Mouse (Mus musculus): ENCODE results near the gene Clic5. TPM values are rescaled to one million over a fixed set of nuclear protein-coding genes. Genes with fewer than 3 reads are reported as not detected.

Clic5 gene
- polyA plus RNA-seq, 1 experiment from 2014 or later: 5.5 TPM

DNA sequence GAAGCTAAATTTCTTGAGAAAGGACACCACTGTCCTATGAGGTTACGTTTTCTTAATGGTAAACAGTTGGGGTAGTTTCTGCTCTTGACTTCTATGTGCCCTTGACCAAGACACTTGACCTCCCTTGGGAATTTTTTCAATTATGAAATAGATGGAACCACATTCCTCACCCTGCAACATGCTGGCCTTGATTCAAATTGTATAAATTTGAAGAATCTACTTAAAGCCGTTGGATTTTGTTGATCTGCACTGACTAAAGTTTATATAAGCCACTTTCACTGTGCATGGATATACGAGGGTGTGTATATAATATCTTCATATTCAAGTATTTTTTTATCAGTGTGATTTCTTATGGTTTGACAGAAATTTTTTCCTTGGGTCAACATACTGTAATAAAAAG is 17.2 kb downstream of the Clic5 start:
- Histone ChIP-seq H3K9me3 (ENCODE audit: control insufficient read depth, low read length) (no peaks in the 10 kb centered on the region), H3K27ac (ENCODE audit: low read depth, low read length) (no peak overlapping the region), H3K4me2 (replicated peaks; ENCODE audit: low read depth, low read length) (no peak overlapping the region), H3K9ac (ENCODE audit: low read depth, low read length) (no peak overlapping the region), H3K4me1 (ENCODE audit: control insufficient read depth, insufficient read depth, low read length) (no peaks in the 10 kb centered on the region), H3K27me3 (ENCODE audit: control insufficient read depth, insufficient read depth, low read length) (no peaks in the 10 kb centered on the region), H3K36me3 (ENCODE audit: control insufficient read depth, insufficient read depth, low read length) (no peaks in the 10 kb centered on the region), H3K4me3 (ENCODE audit: low read length) (no peak overlapping the region)
- WGBS: 69% methylated on average over 3 of the region's 3 CpGs
- no peak for ATAC-seq (ENCODE audit: low FRiP score, low TSS enrichment)

DNA sequence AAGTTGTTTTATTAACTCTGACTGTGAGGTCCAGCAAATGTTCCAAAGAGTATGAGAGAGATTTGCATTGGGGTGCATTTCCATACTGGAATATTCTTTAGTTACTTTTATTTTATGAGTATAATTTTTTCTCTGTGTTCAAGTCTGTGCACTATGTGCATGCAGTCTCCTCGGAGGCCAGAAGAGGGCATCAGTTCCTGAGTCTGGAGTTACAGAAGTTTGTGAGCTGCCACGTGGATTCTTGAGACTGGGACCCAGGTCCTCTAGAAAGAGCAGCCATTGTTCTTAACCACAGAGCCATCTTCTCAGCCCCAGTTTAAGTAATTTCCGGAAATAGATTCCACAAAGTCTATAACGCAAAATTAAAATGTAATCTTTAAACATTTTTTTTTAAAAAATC is 20.5 kb downstream of the Clic5 start:
- H3K9ac ChIP-seq (ENCODE audit: low read depth, low read length): no peak overlapping the region
- H3K4me1 ChIP-seq (ENCODE audit: control insufficient read depth, insufficient read depth, low read length): no peaks in the 10 kb centered on the region
- no peak overlapping the region for H3K4me3 ChIP-seq (ENCODE audit: low read length)
- no peak overlapping the region for H3K27ac ChIP-seq (ENCODE audit: low read depth, low read length)
- H3K36me3 ChIP-seq (ENCODE audit: control insufficient read depth, insufficient read depth, low read length): no peaks in the 10 kb centered on the region
- H3K4me2 ChIP-seq (replicated peaks; ENCODE audit: low read depth, low read length): no peak overlapping the region
- no peaks in the 10 kb centered on the region for H3K9me3 ChIP-seq (ENCODE audit: control insufficient read depth, low read length)
- ATAC-seq (ENCODE audit: low FRiP score, low TSS enrichment): no peak
- H3K27me3 ChIP-seq (ENCODE audit: control insufficient read depth, insufficient read depth, low read length): no peaks in the 10 kb centered on the region
- 79% methylated on average over 4 of the region's 4 CpGs for WGBS

DNA sequence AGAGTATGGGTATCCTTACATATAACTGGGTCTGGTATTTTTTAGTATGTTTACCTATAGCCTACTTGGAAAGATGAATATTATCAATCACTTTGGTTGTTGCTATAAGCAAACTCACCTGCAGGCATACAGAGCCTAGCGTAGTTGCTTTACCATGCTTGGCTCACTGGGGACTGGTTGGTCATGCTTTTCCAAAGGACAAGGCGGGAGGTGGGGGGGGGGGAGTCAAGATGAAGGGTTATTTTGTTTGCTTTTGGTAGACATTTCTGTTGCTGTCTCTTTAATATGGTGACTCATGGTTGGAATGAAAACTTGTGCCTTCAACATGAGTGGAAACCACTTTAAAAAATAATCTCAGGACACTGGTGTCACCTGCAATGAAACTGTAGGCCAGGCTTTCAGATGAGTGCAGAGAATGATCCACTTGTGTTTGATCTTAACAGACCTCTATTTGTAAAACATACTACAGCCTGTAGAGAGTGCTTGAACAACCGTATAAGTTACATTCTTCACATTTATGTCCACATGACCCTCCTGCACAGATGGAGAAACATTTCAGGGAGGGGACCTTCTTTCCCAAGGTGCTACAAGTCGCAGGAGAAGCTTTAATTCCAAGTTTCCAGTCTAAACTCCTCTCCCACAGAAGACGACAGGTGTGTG is 24.7 kb downstream of the Clic5 start:
- no peak overlapping the region for H3K9ac ChIP-seq (ENCODE audit: low read depth, low read length)
- ATAC-seq (ENCODE audit: low FRiP score, low TSS enrichment): no peak

DNA sequence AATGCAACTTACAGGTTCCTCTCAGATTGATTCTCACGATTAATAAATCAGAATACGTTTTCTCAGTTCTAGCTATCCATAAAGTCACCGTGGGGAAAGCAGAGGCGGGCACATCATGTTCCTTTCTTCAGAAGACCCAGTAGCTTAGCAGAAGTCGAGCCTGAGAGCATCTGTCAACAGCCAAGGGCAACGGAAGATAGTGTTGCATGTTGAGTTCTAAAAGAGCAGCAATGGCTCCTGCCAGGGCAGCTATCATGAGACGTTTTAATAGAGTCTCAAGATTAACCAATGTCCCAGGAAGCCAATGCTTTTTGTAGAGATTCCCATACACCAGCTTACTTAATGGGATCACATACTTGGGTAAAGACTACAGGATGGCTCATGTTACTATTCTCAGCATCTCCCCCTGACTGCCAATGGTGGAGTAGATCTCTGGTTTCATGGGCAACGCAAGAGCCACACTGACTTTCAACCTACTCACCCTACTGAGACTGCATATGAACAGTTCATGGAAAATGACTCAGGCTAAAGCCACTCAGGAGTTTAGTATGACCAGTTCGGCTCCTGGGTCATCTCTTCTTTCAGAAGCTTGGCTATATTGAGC is 26.9 kb downstream of the Clic5 start:
- H3K27me3 ChIP-seq (ENCODE audit: control insufficient read depth, insufficient read depth, low read length): no peaks in the 10 kb centered on the region
- no peak overlapping the region for H3K9ac ChIP-seq (ENCODE audit: low read depth, low read length)
- H3K4me2 ChIP-seq (replicated peaks; ENCODE audit: low read depth, low read length): no peak overlapping the region
- H3K4me3 ChIP-seq (ENCODE audit: low read length): no peak overlapping the region
- H3K4me1 ChIP-seq (ENCODE audit: control insufficient read depth, insufficient read depth, low read length): no peaks in the 10 kb centered on the region
- no peaks in the 10 kb centered on the region for H3K9me3 ChIP-seq (ENCODE audit: control insufficient read depth, low read length)
- H3K36me3 ChIP-seq (ENCODE audit: control insufficient read depth, insufficient read depth, low read length): no peaks in the 10 kb centered on the region
- WGBS: 88% methylated on average over 9 of the region's 9 CpGs
- ATAC-seq (ENCODE audit: low FRiP score, low TSS enrichment): no peak
- H3K27ac ChIP-seq (ENCODE audit: low read depth, low read length): no peak overlapping the region

More for the DNA sequence above, 24.7 kb downstream of the Clic5 start:
- H3K4me2 ChIP-seq (replicated peaks; ENCODE audit: low read depth, low read length): no peak overlapping the region
- H3K27me3 ChIP-seq (ENCODE audit: control insufficient read depth, insufficient read depth, low read length): no peaks in the 10 kb centered on the region
- no peak overlapping the region for H3K4me3 ChIP-seq (ENCODE audit: low read length)
- no peaks in the 10 kb centered on the region for H3K36me3 ChIP-seq (ENCODE audit: control insufficient read depth, insufficient read depth, low read length)
- no peak overlapping the region for H3K27ac ChIP-seq (ENCODE audit: low read depth, low read length)
- 83% methylated on average over 5 of the region's 5 CpGs for WGBS
- no peaks in the 10 kb centered on the region for H3K4me1 ChIP-seq (ENCODE audit: control insufficient read depth, insufficient read depth, low read length)
- no peaks in the 10 kb centered on the region for H3K9me3 ChIP-seq (ENCODE audit: control insufficient read depth, low read length)

DNA sequence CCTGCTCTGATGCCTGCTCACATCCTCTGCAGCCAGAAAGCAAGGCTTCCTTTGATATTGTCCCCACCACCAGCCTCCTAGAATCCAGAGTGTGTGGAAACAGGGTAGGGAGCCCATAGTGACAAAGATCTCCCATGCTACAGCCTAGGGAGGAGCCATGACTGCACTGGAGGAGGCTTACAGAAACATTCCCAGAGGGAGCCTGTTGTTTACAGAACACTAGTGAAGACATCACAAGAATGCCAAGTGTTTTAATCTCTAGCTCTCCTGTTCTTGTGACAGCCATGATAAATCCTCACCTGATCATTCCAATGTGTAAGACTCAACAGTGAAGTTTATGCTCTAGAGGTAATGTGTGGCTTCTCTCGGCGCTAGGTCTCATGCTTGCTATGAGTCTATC is 28.8 kb downstream of the Clic5 start:
- no peaks in the 10 kb centered on the region for H3K9me3 ChIP-seq (ENCODE audit: control insufficient read depth, low read length)
- no peak for ATAC-seq (ENCODE audit: low FRiP score, low TSS enrichment)
- WGBS: 86% methylated on average over 2 of the region's 2 CpGs
- no peak overlapping the region for H3K4me3 ChIP-seq (ENCODE audit: low read length)
- H3K4me2 ChIP-seq (replicated peaks; ENCODE audit: low read depth, low read length): no peak overlapping the region
- no peak overlapping the region for H3K9ac ChIP-seq (ENCODE audit: low read depth, low read length)
- no peaks in the 10 kb centered on the region for H3K36me3 ChIP-seq (ENCODE audit: control insufficient read depth, insufficient read depth, low read length)
- H3K4me1 ChIP-seq (ENCODE audit: control insufficient read depth, insufficient read depth, low read length): no peaks in the 10 kb centered on the region
- no peak overlapping the region for H3K27ac ChIP-seq (ENCODE audit: low read depth, low read length)
- H3K27me3 ChIP-seq (ENCODE audit: control insufficient read depth, insufficient read depth, low read length): no peaks in the 10 kb centered on the region

DNA sequence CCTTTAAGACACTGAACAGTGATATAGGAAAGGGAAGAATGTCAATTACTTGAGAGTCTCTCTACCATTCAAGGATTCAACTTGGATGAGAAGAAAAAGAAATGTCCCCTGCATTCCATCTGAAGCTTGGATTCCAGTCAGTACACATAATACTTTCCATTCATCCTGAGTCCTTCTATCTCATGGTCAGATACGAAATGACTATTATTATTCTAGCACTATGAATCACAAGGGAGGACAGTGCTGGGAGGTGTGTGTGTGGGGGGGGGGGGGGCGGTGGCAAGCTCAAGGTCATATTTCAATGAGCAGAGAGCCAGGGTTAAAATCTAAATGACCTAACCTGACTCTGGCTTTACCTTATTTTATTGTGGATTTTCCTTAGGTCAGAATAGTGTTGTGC is 31.6 kb downstream of the Clic5 start:
- 48% methylated on average over 2 of the region's 2 CpGs for WGBS
- ATAC-seq (ENCODE audit: low FRiP score, low TSS enrichment): no peak
- H3K4me2 ChIP-seq (replicated peaks; ENCODE audit: low read depth, low read length): no peak overlapping the region

DNA sequence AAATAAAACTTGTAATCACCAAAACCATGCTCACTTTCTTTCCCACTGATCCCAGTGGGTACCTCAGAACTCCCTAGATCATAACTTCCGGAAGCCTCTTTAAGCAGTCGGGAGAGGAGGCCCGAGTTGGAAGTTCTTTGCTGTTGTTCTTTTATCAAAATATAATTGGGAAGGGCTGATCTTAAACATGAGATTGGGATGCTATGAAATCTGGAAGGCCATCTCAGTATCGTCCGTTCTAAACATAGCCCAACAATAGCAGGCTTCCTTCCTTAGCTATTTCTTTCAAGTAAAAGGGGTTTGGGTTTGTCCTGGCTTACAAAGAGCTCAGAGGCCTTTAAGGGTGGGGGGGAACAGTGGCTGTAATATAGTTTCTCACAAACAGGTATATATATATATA is 40.0 kb downstream of the Clic5 start:
- Histone ChIP-seq H3K4me3 (ENCODE audit: low read length) (no peak overlapping the region), H3K27me3 (ENCODE audit: control insufficient read depth, insufficient read depth, low read length) (no peaks in the 10 kb centered on the region), H3K4me1 (ENCODE audit: control insufficient read depth, insufficient read depth, low read length) (no peaks in the 10 kb centered on the region), H3K4me2 (replicated peaks; ENCODE audit: low read depth, low read length) (no peak overlapping the region), H3K9me3 (ENCODE audit: control insufficient read depth, low read length) (no peaks in the 10 kb centered on the region), H3K9ac (ENCODE audit: low read depth, low read length) (no peak overlapping the region), H3K27ac (ENCODE audit: low read depth, low read length) (no peak overlapping the region), H3K36me3 (ENCODE audit: control insufficient read depth, insufficient read depth, low read length) (no peaks in the 10 kb centered on the region)
- ATAC-seq (ENCODE audit: low FRiP score, low TSS enrichment): no peak
- 85% methylated on average over 5 of the region's 5 CpGs for WGBS

More for the DNA sequence above, 31.6 kb downstream of the Clic5 start:
- H3K9me3 ChIP-seq (ENCODE audit: control insufficient read depth, low read length): no peaks in the 10 kb centered on the region
- H3K4me1 ChIP-seq (ENCODE audit: control insufficient read depth, insufficient read depth, low read length): no peaks in the 10 kb centered on the region
- H3K36me3 ChIP-seq (ENCODE audit: control insufficient read depth, insufficient read depth, low read length): no peaks in the 10 kb centered on the region
- H3K27me3 ChIP-seq (ENCODE audit: control insufficient read depth, insufficient read depth, low read length): no peaks in the 10 kb centered on the region
- no peak overlapping the region for H3K27ac ChIP-seq (ENCODE audit: low read depth, low read length)
- H3K9ac ChIP-seq (ENCODE audit: low read depth, low read length): no peak overlapping the region
- H3K4me3 ChIP-seq (ENCODE audit: low read length): no peak overlapping the region

DNA sequence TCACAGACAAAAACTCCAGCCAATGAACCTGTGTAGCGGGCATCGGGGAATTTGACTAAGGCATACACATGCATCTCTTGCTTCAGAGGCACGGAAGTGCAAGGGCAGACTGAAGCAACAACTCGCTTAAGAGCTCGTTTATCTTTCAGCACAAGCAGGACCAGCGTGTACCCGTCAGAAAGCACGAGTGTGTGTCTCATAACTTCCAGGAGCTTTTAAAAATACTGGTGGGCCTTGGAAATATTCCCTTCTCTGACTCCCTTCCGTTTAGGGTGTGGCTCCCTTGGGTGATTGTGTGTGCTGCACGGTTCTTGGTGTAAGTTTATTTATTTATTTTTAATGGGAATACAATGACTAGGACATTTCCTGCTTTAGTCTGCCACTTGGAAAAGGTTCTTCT is 41.7 kb downstream of the Clic5 start:
- Histone ChIP-seq H3K9me3 (ENCODE audit: control insufficient read depth, low read length) (no peaks in the 10 kb centered on the region), H3K9ac (ENCODE audit: low read depth, low read length) (no peak overlapping the region), H3K4me2 (replicated peaks; ENCODE audit: low read depth, low read length) (no peak overlapping the region), H3K27ac (ENCODE audit: low read depth, low read length) (no peak overlapping the region), H3K4me3 (ENCODE audit: low read length) (no peak overlapping the region), H3K36me3 (ENCODE audit: control insufficient read depth, insufficient read depth, low read length) (no peaks in the 10 kb centered on the region), H3K4me1 (ENCODE audit: control insufficient read depth, insufficient read depth, low read length) (no peaks in the 10 kb centered on the region), H3K27me3 (ENCODE audit: control insufficient read depth, insufficient read depth, low read length) (no peaks in the 10 kb centered on the region)
- WGBS: 59% methylated on average over 10 of the region's 10 CpGs
- no peak for ATAC-seq (ENCODE audit: low FRiP score, low TSS enrichment)

DNA sequence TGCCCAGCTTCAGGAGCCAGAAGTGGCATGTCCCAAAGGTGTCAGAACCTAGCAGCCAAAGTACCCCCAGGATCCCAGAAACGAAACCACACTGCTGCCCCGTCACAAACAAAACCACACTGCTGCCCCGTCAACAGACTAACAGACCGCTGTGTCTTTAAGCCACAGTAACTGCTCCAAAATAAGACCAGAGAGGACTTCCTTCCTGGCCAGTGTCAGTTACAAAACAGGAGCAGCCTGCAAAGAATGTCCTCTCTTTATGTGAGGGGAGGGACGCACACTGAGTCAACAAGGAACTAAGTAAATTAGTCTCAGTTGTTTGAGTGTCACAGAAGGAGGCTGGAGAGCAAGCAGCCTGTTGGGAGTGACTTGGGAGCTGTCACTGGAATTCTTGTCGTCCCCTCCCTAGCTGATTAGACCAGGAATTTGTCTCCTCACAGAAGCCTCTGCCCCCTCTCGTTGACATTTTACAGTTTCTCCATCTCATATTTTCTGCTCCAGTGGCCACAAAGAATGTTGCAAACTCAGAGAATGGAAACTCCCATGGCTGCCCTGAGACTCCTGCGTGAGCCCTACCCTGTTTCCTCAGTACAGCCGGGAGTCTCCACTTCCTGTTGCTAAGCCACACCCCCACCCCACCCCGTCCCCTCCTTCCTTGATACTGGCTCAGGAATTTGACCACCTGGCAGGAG is 50.8 kb downstream of the Clic5 start:
- no peaks in the 10 kb centered on the region for H3K27me3 ChIP-seq (ENCODE audit: control insufficient read depth, insufficient read depth, low read length)
- peak overlapping the region; percentile 85 for H3K27ac ChIP-seq (ENCODE audit: low read depth, low read length)
- WGBS: 7% methylated on average over 10 of the region's 10 CpGs
- no peaks in the 10 kb centered on the region for H3K36me3 ChIP-seq (ENCODE audit: control insufficient read depth, insufficient read depth, low read length)
- peak overlapping the region; percentile 37 for H3K4me2 ChIP-seq (replicated peaks; ENCODE audit: low read depth, low read length)
- H3K9me3 ChIP-seq (ENCODE audit: control insufficient read depth, low read length): no peaks in the 10 kb centered on the region
- peak; percentile 91 for ATAC-seq (ENCODE audit: low FRiP score, low TSS enrichment)
- H3K9ac ChIP-seq (ENCODE audit: low read depth, low read length): no peak overlapping the region; the same call in 1 of the 2 replicates
- H3K4me1 ChIP-seq (ENCODE audit: control insufficient read depth, insufficient read depth, low read length): peaks cover 14% of the 10 kb centered on the region
- H3K4me3 ChIP-seq (ENCODE audit: low read length): peak overlapping the region; percentile 17; the same call in 1 of the 2 replicates

All from kidney, embryonic 14.5 days (tissue).